Mouse (Mus musculus) embryonic fibroblast, embryonic 13.5 days (primary cell): Measurements from ENCODE around the gene She. TPM values are rescaled to one million over a fixed set of nuclear protein-coding genes. Genes with fewer than 3 reads are reported as not detected.

ENCODE experiments used
- H3K27ac ChIP-seq: 2 replicates; pipeline ENCODE4 v1.5.1; 2012; ENCODE audit warnings: low read length, control low read depth, inconsistent platforms; ENCODE audit not compliant: insufficient read depth
- H3K4me1 ChIP-seq: 2 replicates; pipeline ENCODE4 v1.6.1; 2011; ENCODE audit warnings: low read length; ENCODE audit not compliant: control insufficient read depth, insufficient read depth
- H3K4me3 ChIP-seq: 2 replicates; pipeline ENCODE4 v1.5.1; 2011; ENCODE audit warnings: mild to moderate bottlenecking, control low read depth, low read length; ENCODE audit not compliant: insufficient read depth
- CTCF ChIP-seq: IDR thresholded peaks from 2 replicates; pipeline ENCODE4 v1.5.1; 2011; ENCODE audit warnings: mild to moderate bottlenecking, control low read depth, low read length, moderate library complexity, borderline replicate concordance; ENCODE audit not compliant: insufficient read depth
- POLR2A ChIP-seq: IDR thresholded peaks from 2 replicates; pipeline ENCODE4 v1.6.1; 2011; ENCODE audit warnings: low read depth, mild to moderate bottlenecking, control low read depth, low read length, moderate library complexity
- polyA plus RNA-seq: library from polyadenylated mRNA; stranded (reverse); fragments of >200 nt; gene quantifications from 2 replicates; pipeline ENCODE4 v1.2.4, GENCODE M21; 2011; ENCODE audit warnings: low read depth; ENCODE audit not compliant: missing spikeins, insufficient read length

Gene She
- polyA plus RNA-seq, 1 experiment: not detected

DNA sequence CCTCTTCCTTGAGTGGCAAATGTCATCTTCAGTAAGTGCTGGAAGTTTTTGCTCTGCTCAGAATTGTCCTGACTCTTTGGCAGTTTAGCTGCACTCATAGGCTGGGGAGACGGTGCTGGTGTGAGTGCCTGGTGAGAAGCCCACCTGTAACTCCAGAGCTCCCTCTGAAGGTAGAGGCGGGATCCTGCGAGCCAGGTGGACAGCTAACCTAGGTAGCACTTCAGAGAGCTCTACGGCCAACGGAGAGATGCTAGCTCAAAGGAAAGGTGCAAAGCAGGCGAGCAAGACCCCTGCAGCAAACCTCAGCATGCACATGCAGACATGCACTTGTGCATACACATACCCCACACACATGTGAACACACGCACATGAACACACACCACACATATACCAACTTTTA is 17.1 kb upstream of the She start:
- TF ChIP-seq CTCF: no peak
- TF ChIP-seq POLR2A: no peak
- Histone ChIP-seq H3K4me1 (no peaks in the 10 kb centered on the region), H3K4me3 (no peak overlapping the region), H3K27ac (no peak overlapping the region)

DNA sequence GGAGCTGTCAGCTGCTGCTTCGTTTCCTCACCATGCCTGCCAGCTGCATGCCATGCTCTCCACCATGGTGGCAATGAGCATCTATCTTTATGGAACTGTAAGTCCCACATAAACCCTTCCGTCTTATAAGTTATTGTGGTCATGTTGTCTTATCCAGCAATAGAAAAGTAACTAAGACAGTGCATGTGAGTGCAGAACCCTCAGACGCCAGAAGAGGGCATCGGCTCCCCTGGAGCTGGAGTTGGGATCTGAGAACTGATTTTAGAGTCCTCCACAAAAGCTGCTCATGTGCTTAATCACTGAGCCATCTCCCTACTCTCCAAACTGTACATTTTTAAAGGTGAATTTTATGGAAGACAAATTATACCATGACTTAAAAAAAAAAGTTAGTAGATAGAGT is 14.1 kb upstream of the She start:
- TF ChIP-seq POLR2A (no peak), CTCF (no peak; the same call in 1 of the 2 replicates)
- Histone ChIP-seq H3K27ac (no peak overlapping the region), H3K4me3 (no peak overlapping the region), H3K4me1 (no peaks in the 10 kb centered on the region)

DNA sequence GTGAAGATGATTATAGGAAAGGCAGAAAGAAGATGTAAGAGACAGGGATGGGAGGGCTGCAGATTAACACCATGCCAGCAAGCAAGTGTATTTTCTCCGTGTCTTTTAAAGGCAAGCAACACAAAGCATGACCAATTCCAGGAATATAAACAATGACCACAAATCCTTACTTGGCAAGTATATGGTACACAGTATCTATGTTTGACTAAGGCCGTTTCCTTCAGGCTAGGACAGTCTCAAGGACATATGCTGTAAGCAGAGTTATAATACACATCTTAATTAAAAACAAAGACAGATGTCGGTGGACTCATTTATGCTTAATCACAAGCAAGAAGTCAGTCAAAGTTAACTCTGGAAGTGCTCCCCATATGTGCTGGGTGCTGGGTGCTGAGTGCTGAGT is 12.6 kb upstream of the She start:
- Histone ChIP-seq H3K4me1 (no peaks in the 10 kb centered on the region), H3K27ac (no peak overlapping the region), H3K4me3 (no peak overlapping the region)
- TF ChIP-seq CTCF (no peak), POLR2A (no peak)

DNA sequence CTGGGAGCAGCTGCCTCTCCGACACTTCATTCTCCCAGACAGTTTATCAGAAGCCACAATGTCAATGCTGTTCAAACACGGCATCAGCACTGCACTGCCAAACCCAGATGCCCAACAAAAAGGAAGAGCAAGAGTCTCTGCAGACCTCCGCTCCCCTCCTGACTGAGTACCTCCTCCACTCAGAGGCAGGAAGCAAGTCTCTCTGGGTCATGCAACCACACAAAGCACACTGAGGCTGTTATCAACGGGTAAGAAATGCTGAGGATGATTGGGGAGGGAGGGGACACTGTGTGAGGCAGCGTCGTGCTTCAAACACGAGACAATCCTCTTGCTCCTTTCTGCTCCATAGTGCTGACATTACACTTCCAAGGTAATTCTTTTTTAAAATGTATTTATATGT is 11.3 kb upstream of the She start:
- Histone ChIP-seq H3K27ac (no peak overlapping the region), H3K4me3 (no peak overlapping the region), H3K4me1 (no peaks in the 10 kb centered on the region)
- TF ChIP-seq POLR2A (no peak), CTCF (no peak)

DNA sequence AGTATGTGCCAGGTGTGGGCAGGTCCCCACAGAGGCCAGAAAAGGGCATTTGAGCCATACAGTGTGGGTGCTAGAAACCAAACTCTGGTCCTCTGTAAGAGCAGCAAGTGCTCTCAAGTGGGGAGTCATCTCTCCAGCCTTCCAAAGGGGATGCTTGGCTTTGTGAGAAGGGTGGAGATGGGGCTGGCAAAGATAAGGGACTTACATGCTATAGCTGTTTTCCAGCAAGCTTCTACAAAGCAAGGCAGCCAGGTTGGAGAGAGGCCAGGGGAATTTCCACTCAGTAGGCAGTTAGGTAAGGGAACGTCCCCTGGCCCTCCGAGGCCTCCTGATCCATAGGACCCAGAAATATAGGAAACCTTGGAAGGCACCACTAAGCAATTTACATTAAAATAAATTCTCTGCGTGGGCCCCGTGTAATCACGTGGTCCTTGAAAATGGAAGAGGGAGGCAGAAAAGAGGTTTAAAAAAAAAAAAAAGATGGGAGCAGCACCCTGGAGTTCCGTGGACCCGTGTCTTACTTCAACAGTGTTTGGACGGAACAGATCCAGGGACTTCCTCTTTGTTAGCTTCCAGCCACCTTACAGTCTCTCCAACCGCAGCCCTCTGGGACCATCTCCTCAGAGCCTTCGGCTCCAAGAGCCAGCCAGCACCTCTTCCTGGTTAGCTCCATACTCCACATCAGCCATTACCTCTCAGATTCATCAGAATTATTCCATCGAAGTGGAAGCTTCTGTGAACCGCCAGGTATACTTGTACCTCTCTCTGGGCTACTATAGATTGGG is 10.7 kb upstream of the She start:
- no peaks in the 10 kb centered on the region for H3K4me1 ChIP-seq
- TF ChIP-seq CTCF (no peak), POLR2A (no peak)
- no peak overlapping the region for H3K27ac ChIP-seq
- H3K4me3 ChIP-seq: no peak overlapping the region

DNA sequence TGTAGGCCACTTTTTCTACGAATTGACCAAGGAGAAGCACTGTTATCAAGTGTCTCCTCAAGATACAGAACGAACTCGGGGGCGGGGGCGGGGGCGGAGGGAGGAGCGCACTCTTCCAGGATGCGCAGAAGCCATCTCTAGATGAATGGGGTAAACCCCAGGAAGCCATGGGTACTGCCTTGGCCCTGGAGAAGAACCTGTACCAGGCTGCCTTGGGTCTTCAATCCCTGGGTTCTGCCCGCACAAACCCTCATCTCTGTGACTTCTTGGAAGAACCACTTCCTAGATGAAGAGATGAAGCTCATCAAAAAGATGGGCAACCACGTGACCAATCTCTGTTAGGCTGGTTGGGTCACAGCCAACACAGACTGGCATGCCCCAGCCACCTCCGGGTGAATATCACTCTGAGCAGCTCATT is 10.1 kb upstream of the She start:
- no peak overlapping the region for H3K4me3 ChIP-seq
- TF ChIP-seq POLR2A (no peak), CTCF (no peak)
- no peak overlapping the region for H3K27ac ChIP-seq
- no peaks in the 10 kb centered on the region for H3K4me1 ChIP-seq

DNA sequence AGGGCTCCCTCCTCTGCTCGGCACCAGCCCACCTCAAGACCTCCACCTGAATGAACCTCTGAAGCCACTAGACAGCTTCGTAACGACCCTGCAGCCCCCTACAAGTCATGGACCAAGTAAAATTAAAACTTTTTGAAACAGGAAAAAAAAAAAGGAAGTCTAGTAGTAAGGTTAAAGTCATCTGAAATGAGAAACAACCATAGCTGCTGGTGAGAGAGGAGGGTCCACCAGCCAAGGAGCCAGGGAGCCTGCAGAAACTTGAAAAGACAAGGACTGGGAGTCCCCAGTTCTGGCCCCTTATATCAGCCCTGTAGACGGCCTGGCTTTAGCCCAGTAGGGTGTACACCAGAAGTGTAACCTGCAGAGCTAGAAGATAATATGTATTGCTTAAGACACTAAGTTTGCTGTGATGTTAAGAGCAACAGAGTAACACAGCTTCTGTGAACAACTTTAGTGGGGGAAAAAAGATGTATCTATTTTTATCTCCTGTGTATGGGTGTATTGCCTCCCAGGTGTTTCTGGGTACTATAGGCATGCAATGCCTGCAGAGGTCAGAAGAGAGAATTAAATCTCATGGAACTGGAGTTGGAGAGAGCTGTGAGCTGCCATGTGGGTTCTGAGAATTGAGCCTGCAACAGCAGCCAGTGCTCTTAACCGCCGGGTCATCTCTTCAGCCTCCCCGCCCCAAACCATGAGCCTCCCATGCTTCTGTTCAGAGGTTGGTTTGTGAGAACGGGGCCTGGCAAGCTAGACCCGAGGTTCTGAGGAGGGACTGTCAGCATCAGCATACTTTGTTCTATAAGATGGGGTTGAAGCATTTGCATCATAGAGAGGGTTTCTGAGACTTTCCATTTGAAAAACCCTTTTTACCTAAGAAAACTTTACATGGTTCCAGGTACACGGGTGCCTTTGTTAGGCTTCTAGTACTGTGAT is 9.4 kb upstream of the She start:
- Histone ChIP-seq H3K4me1 (no peaks in the 10 kb centered on the region), H3K4me3 (no peak overlapping the region), H3K27ac (no peak overlapping the region)
- TF ChIP-seq POLR2A (no peak), CTCF (no peak)

DNA sequence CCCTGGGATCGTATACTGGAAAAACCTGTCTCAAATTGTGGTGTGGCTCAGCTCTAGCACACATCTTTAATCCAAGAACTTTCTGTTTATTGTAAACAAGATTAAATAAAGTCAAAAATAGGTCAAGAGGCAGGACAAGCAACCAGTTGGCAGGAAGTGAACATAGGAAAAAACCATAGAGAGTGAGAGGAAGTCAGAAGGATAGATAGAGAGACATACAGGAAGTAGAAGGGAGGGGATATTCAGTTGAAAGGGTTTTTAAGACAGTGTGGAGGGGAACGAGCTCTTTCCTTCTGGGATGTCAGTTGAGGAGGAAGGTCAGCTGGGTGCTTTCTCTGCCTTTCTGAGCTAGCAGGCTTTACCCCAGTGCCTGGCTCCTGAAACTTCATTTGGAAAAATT is 7.6 kb upstream of the She start:
- Histone ChIP-seq H3K27ac (no peak overlapping the region), H3K4me3 (no peak overlapping the region), H3K4me1 (no peaks in the 10 kb centered on the region)
- TF ChIP-seq POLR2A (no peak), CTCF (no peak)

DNA sequence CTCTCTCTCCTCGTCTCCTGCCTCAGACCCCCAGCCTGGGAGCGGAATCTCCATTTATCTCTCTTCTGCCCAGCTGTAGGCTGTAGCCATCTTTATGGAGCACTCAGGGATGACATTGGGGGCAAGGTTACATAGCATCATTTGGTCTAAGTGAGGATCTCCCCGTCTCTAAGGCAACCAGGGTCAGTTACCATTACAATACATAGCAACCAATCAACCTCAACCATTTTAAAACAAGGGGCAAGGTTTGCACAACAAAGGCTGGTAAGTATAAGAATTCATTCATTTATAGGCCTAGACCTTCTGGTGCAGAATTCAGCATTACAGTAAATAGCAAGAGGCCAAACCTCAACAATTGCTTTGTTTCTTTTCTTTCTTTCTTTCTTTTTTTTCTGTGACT is 4.9 kb upstream of the She start:
- Histone ChIP-seq H3K27ac (no peak overlapping the region), H3K4me1 (no peaks in the 10 kb centered on the region), H3K4me3 (no peak overlapping the region)
- TF ChIP-seq POLR2A (no peak), CTCF (no peak)

DNA sequence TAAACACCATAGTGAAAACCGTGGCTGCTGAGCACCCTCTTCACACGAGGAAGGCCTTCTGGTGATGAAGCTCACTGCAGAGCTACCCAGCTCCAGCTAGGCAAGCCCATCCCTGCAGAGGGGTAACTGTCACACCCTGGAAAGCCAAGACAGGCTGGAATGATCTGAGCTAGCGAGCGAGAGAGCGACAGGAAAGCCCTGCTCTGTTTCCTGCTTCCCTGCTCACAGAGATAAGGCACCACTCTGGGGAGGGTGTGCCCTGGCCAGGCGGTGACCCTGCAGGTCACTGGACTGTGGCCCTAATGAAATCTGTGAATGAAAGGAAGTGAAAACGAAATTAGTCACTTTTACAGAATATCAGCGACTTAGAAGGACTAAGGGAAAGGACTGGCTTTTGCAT is 4.2 kb downstream of the She start:
- no peak for TF ChIP-seq CTCF
- no peak overlapping the region for H3K4me3 ChIP-seq
- no peaks in the 10 kb centered on the region for H3K4me1 ChIP-seq
- H3K27ac ChIP-seq: no peak overlapping the region

DNA sequence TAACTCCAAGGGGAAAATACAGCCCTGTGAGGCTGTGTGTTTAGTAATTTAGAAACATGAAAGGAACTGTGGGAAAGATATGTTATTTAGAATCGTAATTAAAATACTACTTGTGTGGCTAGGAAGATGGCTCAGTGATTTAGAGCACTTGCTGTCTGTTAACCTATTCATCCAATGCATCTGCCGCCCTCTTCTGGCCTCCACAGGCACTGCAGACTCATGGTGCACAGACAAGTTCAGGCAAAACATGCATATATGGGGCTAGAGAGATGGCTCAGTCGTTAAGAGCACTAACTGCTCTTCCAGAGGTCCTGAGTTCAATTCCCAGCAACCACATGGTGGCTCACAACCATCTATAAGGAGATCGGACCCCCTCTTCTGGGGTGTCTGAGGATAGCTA is 11.1 kb downstream of the She start:
- TF ChIP-seq POLR2A: no peak
- peak; percentile 55; the same call in 1 of the 2 replicates for TF ChIP-seq CTCF
- Histone ChIP-seq H3K4me1 (no peaks in the 10 kb centered on the region), H3K27ac (no peak overlapping the region), H3K4me3 (no peak overlapping the region)
